8 mouse cellular contexts compared by ENCODE assay signal in genomic region chr10:62450280-62450640, GRCm38 (mm10). TPM values are rescaled to one million over a fixed set of nuclear protein-coding genes. Genes with fewer than 3 reads are reported as not detected.
DNase-seq lines count a peak whose midpoint lies in the region; ATAC-seq and TF ChIP-seq lines count a peak whose summit lies in the region.

No protein-coding gene starts in this region.

- peak overlapping the region; percentile 85 for H3K9ac ChIP-seq in heart, adult 2 months (ENCODE audit: low read depth, low read length)
- peak overlapping the region; percentile 97 for H3K9ac ChIP-seq in liver, embryonic 12.5 days

- intact Hi-C loops in heart, adult 2 months (cut with DNase I) = no loop called here
- intact Hi-C loops in heart, postnatal 25 days (cut with DNase I) = no loop called here

- H3K27ac ChIP-seq in heart, adult 2 months = peak overlapping the region; percentile 99
- H3K27ac ChIP-seq in liver, embryonic 12.5 days = peak overlapping the region; percentile 85

- peaks cover 3% of the 10 kb centered on the region for H3K4me1 ChIP-seq in heart, adult 2 months (ENCODE audit: control insufficient read depth, insufficient read depth, low read length)
- peaks cover 37% of the 10 kb centered on the region for H3K4me1 ChIP-seq in liver, embryonic 12.5 days

- TF ChIP-seq EP300 in heart, adult 2 months (IDR thresholded peaks at IDR 0.05; ENCODE audit: insufficient read depth, low read depth, low read length) = no peak

- no peaks in the 10 kb centered on the region for H3K9me3 ChIP-seq in liver, embryonic 12.5 days (replicated peaks)

- DNase-seq in heart, adult 2 months = no peak
- no peak for DNase-seq in heart, postnatal 25 days (ENCODE audit: low spot score)
- peak; percentile 7 for DNase-seq in urinary bladder, postnatal 25 days (ENCODE audit: low spot score)
- no peak for DNase-seq in urinary bladder, adult 18-20 months (ENCODE audit: low spot score in 2 of 2)
- DNase-seq in testis, postnatal 10 days (ENCODE audit: low spot score) = peak; percentile 49
- no peak for DNase-seq in thymus, postnatal 0 days (ENCODE audit: low spot score)
- no peak for DNase-seq in yolk sac, embryonic 10.5 days (ENCODE audit: low spot score)

- H3K4me2 ChIP-seq in liver, embryonic 12.5 days = peak overlapping the region; percentile 76

- H3K4me3 ChIP-seq in heart, adult 2 months = peak overlapping the region; percentile 83
- peak overlapping the region; percentile 100 for H3K4me3 ChIP-seq in liver, embryonic 12.5 days

- no peaks in the 10 kb centered on the region for H3K27me3 ChIP-seq in heart, adult 2 months (ENCODE audit: control insufficient read depth, insufficient read depth, low read length)
- no peaks in the 10 kb centered on the region for H3K27me3 ChIP-seq in liver, embryonic 12.5 days (replicated peaks)

- no peak for TF ChIP-seq CTCF in heart, adult 2 months (IDR thresholded peaks at IDR 0.05)

- WGBS in heart, adult 2 months = 33% methylated on average over 18 of the region's 18 CpGs
- 31% methylated on average over 18 of the region's 18 CpGs for WGBS in liver, embryonic 12.5 days (ENCODE audit: insufficient replicate concordance)

- ATAC-seq in liver, embryonic 12.5 days = peak; percentile 46; the same call in 1 of the 2 replicates

- no peak for TF ChIP-seq POLR2A in heart, adult 2 months (IDR thresholded peaks at IDR 0.05; ENCODE audit: insufficient read depth, low read depth, low read length)

- no peaks in the 10 kb centered on the region for H3K79me2 ChIP-seq in heart, adult 2 months (replicated peaks; ENCODE audit: control insufficient read depth, insufficient read depth, low read length)

- no peaks in the 10 kb centered on the region for H3K36me3 ChIP-seq in heart, adult 2 months (ENCODE audit: control insufficient read depth, insufficient read depth, low read length)
- H3K36me3 ChIP-seq in liver, embryonic 12.5 days = peaks cover 48% of the 10 kb centered on the region

RNA-seq across cellular contexts. Expression of gene Supv3l1, which starts 0.7 kb away (rescaled TPM):
- 10 to 100 TPM; 36.0 to 36.7 TPM for total RNA-seq in heart, adult 2 months (2021)
- 25.4 and 42.7 TPM in 2 replicates for polyA plus RNA-seq in heart, adult 2 months (2012; rRNA removed)
- total RNA-seq in heart, postnatal 25 days (2021) = 10 to 100 TPM; 38.5 to 39.3 TPM
- 25.4 and 30.7 TPM in 2 replicates for polyA plus RNA-seq in liver, embryonic 12.5 days (2016; fragmentation: Nextera tagmentation; extraction: Ambion mirVana)
- 20.7 and 21.6 TPM in 2 replicates for polyA plus RNA-seq in thymus, postnatal 0 days (2015; fragmentation: Nextera tagmentation; extraction: Ambion mirVana)

RNA-seq across cellular contexts. Expression of gene 4930507D05Rik, which starts 1.0 kb away (rescaled TPM):
- total RNA-seq in heart, adult 2 months (2021) = under 1 TPM; 0.18 to 0.36 TPM
- 0.12 and 0.38 TPM in 2 replicates for polyA plus RNA-seq in heart, adult 2 months (2012; rRNA removed)
- total RNA-seq in heart, postnatal 25 days (2021) = under 1 TPM; 0.22 to 0.26 TPM
- 0.14 and 0.51 TPM in 2 replicates for polyA plus RNA-seq in liver, embryonic 12.5 days (2016; fragmentation: Nextera tagmentation; extraction: Ambion mirVana)
- polyA plus RNA-seq in thymus, postnatal 0 days (2015; fragmentation: Nextera tagmentation; extraction: Ambion mirVana) = 0.69 and 0.95 TPM in 2 replicates

RNA-seq across cellular contexts. Expression of gene Hkdc1, which starts 28.0 kb away (rescaled TPM):
- total RNA-seq in heart, adult 2 months (2021) = not detected
- polyA plus RNA-seq in heart, adult 2 months (2012; rRNA removed) = not detected in 2 replicates
- total RNA-seq in heart, postnatal 25 days (2021) = not detected
- polyA plus RNA-seq in liver, embryonic 12.5 days (2016; fragmentation: Nextera tagmentation; extraction: Ambion mirVana) = 6.9 and 7.8 TPM in 2 replicates
- 0.12 and 0.13 TPM in 2 replicates for polyA plus RNA-seq in thymus, postnatal 0 days (2015; fragmentation: Nextera tagmentation; extraction: Ambion mirVana)

RNA-seq across cellular contexts. Expression of gene Vps26a, which starts 36.3 kb away (rescaled TPM):
- 10 to 100 TPM; 45.6 to 46.8 TPM for total RNA-seq in heart, adult 2 months (2021)
- 21.2 and 36.0 TPM in 2 replicates for polyA plus RNA-seq in heart, adult 2 months (2012; rRNA removed)
- 10 to 100 TPM; 40.9 to 48.2 TPM for total RNA-seq in heart, postnatal 25 days (2021)
- 59.8 and 59.9 TPM in 2 replicates for polyA plus RNA-seq in liver, embryonic 12.5 days (2016; fragmentation: Nextera tagmentation; extraction: Ambion mirVana)
- 63.8 and 67.8 TPM in 2 replicates for polyA plus RNA-seq in thymus, postnatal 0 days (2015; fragmentation: Nextera tagmentation; extraction: Ambion mirVana)

Comparison
In these comparisons a context has a peak if more than half of its experiments do, and no peak if none do; other contexts are left out.
1. DNase-seq: peak in urinary bladder, postnatal 25 days (single experiment) and testis, postnatal 10 days (single experiment); none in heart, adult 2 months (0 of 2), heart, postnatal 25 days (single experiment), urinary bladder, adult 18-20 months (0 of 2), thymus, postnatal 0 days (single experiment) and yolk sac, embryonic 10.5 days (single experiment).